In the genomic region with DNA sequence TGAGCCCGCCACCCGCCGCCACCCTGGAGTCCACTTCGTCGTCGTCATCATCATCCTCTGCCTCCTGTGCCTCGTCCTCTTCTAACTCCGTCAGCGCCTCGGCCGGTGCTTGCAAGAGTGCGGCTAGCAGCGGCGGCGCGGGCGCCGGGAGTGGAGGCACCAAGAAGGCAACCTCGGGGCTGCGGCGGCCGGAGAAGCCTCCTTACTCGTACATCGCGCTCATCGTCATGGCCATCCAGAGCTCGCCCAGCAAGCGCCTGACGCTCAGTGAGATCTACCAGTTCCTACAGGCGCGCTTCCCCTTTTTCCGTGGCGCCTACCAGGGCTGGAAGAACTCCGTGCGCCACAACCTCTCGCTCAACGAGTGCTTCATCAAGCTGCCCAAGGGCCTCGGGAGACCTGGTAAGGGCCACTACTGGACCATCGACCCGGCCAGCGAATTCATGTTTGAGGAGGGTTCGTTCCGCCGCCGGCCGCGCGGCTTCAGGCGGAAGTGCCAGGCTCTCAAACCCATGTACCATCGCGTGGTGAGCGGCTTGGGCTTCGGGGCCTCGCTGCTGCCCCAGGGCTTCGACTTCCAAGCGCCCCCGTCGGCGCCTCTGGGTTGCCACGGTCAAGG, we compare ENCODE assay signal across 9 mouse cellular contexts. TPM values are rescaled to one million over a fixed set of nuclear protein-coding genes. Genes with fewer than 3 reads are reported as not detected.
DNase-seq lines count a peak whose midpoint lies in the region; ATAC-seq and TF ChIP-seq lines count a peak whose summit lies in the region.
"Had no signal": no experiment of that assay in that cellular context is flagged by ENCODE, and none has a peak within 500 bp of the region (broad histone marks: within the 10 kb centered on the region; RNA-seq: fewer than 3 reads in every experiment).

No protein-coding gene starts in this region.

- H3K9me3 ChIP-seq in E14TG2a.4 (ENCODE audit: low read length): no peaks in the 10 kb centered on the region
- H3K9me3 ChIP-seq in intestine, embryonic 15.5 days: no peaks in the 10 kb centered on the region
- H3K9me3 ChIP-seq in midbrain, embryonic 15.5 days: no peaks in the 10 kb centered on the region

- H3K4me1 ChIP-seq in E14TG2a.4 (replicated peaks; ENCODE audit: low read depth, low read length): peaks cover 41% of the 10 kb centered on the region
- no peaks in the 10 kb centered on the region for H3K4me1 ChIP-seq in embryonic fibroblast, embryonic 13.5 days (ENCODE audit: control insufficient read depth, insufficient read depth, low read length)
- H3K4me1 ChIP-seq in intestine, embryonic 15.5 days (replicated peaks): peaks cover 23% of the 10 kb centered on the region
- H3K4me1 ChIP-seq in midbrain, embryonic 15.5 days: peaks cover 34% of the 10 kb centered on the region

- peak overlapping the region; percentile 72 for H3K9ac ChIP-seq in intestine, embryonic 15.5 days
- peak overlapping the region; percentile 31 for H3K9ac ChIP-seq in midbrain, embryonic 15.5 days

- no peak for TF ChIP-seq CTCF in E14TG2a.4 (conservative IDR thresholded peaks at IDR 0.05; ENCODE audit: low read length)
- no peak for TF ChIP-seq CTCF in embryonic fibroblast, embryonic 13.5 days (IDR thresholded peaks at IDR 0.05; ENCODE audit: borderline replicate concordance, insufficient read depth, low read length)

- H3K27me3 ChIP-seq in E14TG2a.4 (ENCODE audit: insufficient read depth, low read length): peaks cover 94% of the 10 kb centered on the region
- H3K27me3 ChIP-seq in intestine, embryonic 15.5 days (replicated peaks): peaks cover 75% of the 10 kb centered on the region
- peaks cover 94% of the 10 kb centered on the region for H3K27me3 ChIP-seq in midbrain, embryonic 15.5 days (replicated peaks)
- H3K27me3 ChIP-seq: CH12.LX had no signal

- H3K4me3 ChIP-seq in E14TG2a.4 (replicated peaks; ENCODE audit: low read length): peak overlapping the region; percentile 77
- peak overlapping the region; percentile 44 for H3K4me3 ChIP-seq in embryonic fibroblast, embryonic 13.5 days (ENCODE audit: insufficient read depth, low read length)
- peak overlapping the region; percentile 60 for H3K4me3 ChIP-seq in intestine, embryonic 15.5 days (replicated peaks)
- peak overlapping the region; percentile 39 for H3K4me3 ChIP-seq in midbrain, embryonic 15.5 days

- H3K4me2 ChIP-seq in intestine, embryonic 15.5 days (replicated peaks): peak overlapping the region; percentile 84
- H3K4me2 ChIP-seq in midbrain, embryonic 15.5 days: peak overlapping the region; percentile 85

- ATAC-seq in frontal cortex, adult (ENCODE audit: low TSS enrichment): 0 out of 2 replicates have a peak, but pooled peaks have one; percentile 33
- ATAC-seq in intestine, embryonic 15.5 days: no peak
- ATAC-seq in midbrain, embryonic 15.5 days (replicated peaks): peak; percentile 35

- WGBS in intestine, embryonic 15.5 days: under 1% methylated on average over 60 of the region's 60 CpGs
- WGBS in midbrain, embryonic 15.5 days: under 1% methylated on average over 60 of the region's 60 CpGs

- no peak for TF ChIP-seq POLR2A in embryonic fibroblast, embryonic 13.5 days (IDR thresholded peaks at IDR 0.05; ENCODE audit: low read depth, low read length)

- H3K36me3 ChIP-seq in E14TG2a.4 (ENCODE audit: insufficient read depth, low read length): no peaks in the 10 kb centered on the region
- H3K36me3 ChIP-seq in intestine, embryonic 15.5 days: no peaks in the 10 kb centered on the region
- H3K36me3 ChIP-seq in midbrain, embryonic 15.5 days (replicated peaks): no peaks in the 10 kb centered on the region

- no peak for DNase-seq in frontal cortex, postnatal 36 days (ENCODE audit: low spot score in 2 of 2)
- no peak for DNase-seq in frontal cortex, postnatal 25 days (ENCODE audit: low spot score in 2 of 2)
- DNase-seq in thymus, postnatal 14 days: no peak

- H3K27ac ChIP-seq in embryonic fibroblast, embryonic 13.5 days (ENCODE audit: insufficient read depth, low read length): no peak overlapping the region
- peak overlapping the region; percentile 87 for H3K27ac ChIP-seq in intestine, embryonic 15.5 days
- H3K27ac ChIP-seq in midbrain, embryonic 15.5 days: 0 out of 2 replicates have a peak overlapping the region, but pooled peaks have one; percentile 45

RNA-seq across cellular contexts. Expression of a gene that starts 0.7 kb away (rescaled TPM):
- polyA plus RNA-seq in embryonic fibroblast, embryonic 13.5 days (2011; ENCODE audit: insufficient read length, low read depth, missing spikeins): 1.4 and 2.0 TPM in 2 replicates
- 17.7 and 20.1 TPM in 2 replicates for polyA plus RNA-seq in intestine, embryonic 15.5 days (2015; fragmentation: Nextera tagmentation; extraction: Ambion mirVana)
- polyA plus RNA-seq in midbrain, embryonic 15.5 days (2015; fragmentation: Nextera tagmentation; extraction: Ambion mirVana): 5.3 and 6.5 TPM in 2 replicates
